Mouse (Mus musculus): Measurements from ENCODE around the gene Tlr3.

The Tlr3 gene

DNA sequence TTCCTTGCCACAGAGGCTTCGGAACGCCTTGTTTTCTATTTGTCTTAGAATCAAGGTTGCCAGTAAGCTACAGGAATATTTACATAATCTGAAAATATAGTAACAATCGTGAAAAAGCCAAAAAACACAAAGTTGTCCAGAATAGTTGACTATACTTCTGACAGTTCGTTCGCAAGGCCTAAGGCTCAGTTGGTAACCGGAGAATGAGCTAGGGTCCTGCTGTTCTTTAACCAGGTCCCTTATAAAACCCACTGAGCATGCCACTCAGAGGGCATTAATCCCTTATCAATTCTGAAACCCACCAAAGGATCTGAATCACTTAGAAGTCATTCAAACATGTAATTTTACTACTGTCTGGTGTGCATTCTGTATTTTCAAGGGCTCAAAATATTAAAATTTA lies 55.1 kb downstream of the Tlr3 start:
- no peak for DNase-seq (ENCODE audit: extremely low spot score, low spot score)

Data from neural tube, embryonic 10.5 days (tissue).